Mouse (Mus musculus) hindbrain, postnatal 0 days (tissue): ENCODE data around the gene Satb1. TPM values are rescaled to one million over a fixed set of nuclear protein-coding genes. Genes with fewer than 3 reads are reported as not detected.
A peak's percentile ranks its signal among the peaks of the same experiment; 100 is the strongest.

Source experiments
- ATAC-seq: fragments of 200-750 bp; cut with Nextera tagmentation; 2 replicates; pipeline ENCODE4 v1.8.0; 2017; ENCODE audit warnings: mild to moderate bottlenecking, moderate TSS enrichment, moderate library complexity
- DNase-seq: peaks from one replicate; pipeline ENCODE4 v3.0.0-alpha.2; 2015; ENCODE audit warnings: low spot score
- H3K27ac ChIP-seq: fragments of 300-500 bp; sonication (generic); 2 replicates; pipeline ENCODE4 v1.5.1; 2014; ENCODE audit warnings: mild to moderate bottlenecking
- H3K27me3 ChIP-seq: fragments of 300-500 bp; sonication (generic); 2 replicates; pipeline ENCODE4 v1.6.1; 2014; ENCODE audit warnings: low read length, mixed read lengths; ENCODE audit not compliant: insufficient read depth
- H3K36me3 ChIP-seq: fragments of 300-500 bp; sonication (generic); 2 replicates; pipeline ENCODE4 v1.6.1; 2014; ENCODE audit warnings: low read length, mixed read lengths; ENCODE audit not compliant: insufficient read depth
- H3K4me1 ChIP-seq: fragments of 300-500 bp; sonication (generic); 2 replicates; pipeline ENCODE4 v1.6.1; 2014; ENCODE audit warnings: antibody characterized with exemption, low read length, mixed read lengths; ENCODE audit not compliant: insufficient read depth
- H3K4me2 ChIP-seq: fragments of 300-500 bp; sonication (generic); 2 replicates; pipeline ENCODE4 v1.6.1; 2014; ENCODE audit warnings: low read depth, mild to moderate bottlenecking, low read length, moderate library complexity, mixed read lengths
- H3K4me3 ChIP-seq: fragments of 300-500 bp; sonication (generic); 2 replicates; pipeline ENCODE4 v1.5.1; 2014; ENCODE audit warnings: low read length
- H3K9ac ChIP-seq: fragments of 300-500 bp; sonication (generic); replicated peaks from 2 replicates; pipeline ENCODE4 v1.6.1; 2014; ENCODE audit warnings: mild to moderate bottlenecking, low read length, moderate library complexity, mixed read lengths
- H3K9me3 ChIP-seq: fragments of 300-500 bp; sonication (generic); 2 replicates; pipeline ENCODE4 v1.6.1; 2016; ENCODE audit warnings: low read length, mixed read lengths
- CTCF ChIP-seq: IDR thresholded peaks from 2 replicates; pipeline ENCODE4 v1.5.1; 2016; ENCODE audit warnings: antibody characterized with exemption, control low read depth, low read depth
- WGBS: fragments of 180-500 bp; shearing (Covaris S2); extraction: QIAGEN DNeasy Blood & Tissue Kit; methylation state at CpG from one replicate; pipeline ENCODE4 v1.1.7; 2014; 5-methylcytosine and 5-hydroxymethylcytosine counted together
- polyA plus RNA-seq: library from polyadenylated mRNA; unstranded; fragments of >200 nt; fragmentation: Nextera tagmentation; extraction: Ambion mirVana; gene quantifications from 2 replicates; pipeline ENCODE4 v1.2.1, GENCODE M21; 2015
- total RNA-seq: library from RNA; depleted of rRNA; stranded (reverse); fragments of >200 nt; gene quantifications from 2 replicates; pipeline ENCODE4 v1.2.3, GENCODE M21; 2014

The Satb1 gene
- total and polyA plus RNA-seq, 2 experiments from 2014 or later = 21.5 to 44.5 TPM

DNA sequence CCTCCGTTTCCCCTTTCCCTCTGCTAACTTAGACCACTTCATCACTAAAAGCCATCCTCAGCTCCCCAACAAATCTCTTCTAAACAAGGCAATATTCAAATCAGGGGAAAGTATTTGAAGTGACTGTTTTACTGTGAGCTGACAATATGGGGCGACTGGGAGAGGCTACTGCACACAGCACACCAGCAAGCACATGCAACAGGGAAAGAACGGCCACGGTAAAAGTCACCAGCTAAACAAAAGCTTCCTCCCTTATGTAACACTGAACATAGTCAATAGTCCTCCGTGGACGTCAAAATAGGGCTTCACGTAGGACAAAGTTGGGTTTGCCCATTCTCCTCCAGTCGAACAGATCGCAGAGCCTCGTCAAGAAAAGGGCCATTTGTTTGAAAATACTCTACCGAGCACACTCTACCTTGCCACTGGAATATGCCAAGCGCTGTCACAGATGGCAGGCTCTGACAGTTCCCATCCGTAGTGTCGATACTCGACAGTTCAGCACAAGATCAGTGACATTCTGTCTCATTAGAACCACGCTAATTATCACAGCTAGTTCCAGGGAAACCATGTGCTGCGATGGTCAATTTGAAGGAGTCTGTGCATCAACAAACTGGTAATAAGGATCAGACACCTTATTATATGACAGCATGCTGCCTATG lies 72.0 kb downstream of the Satb1 start:
- Histone ChIP-seq H3K36me3 (no peaks in the 10 kb centered on the region), H3K9ac (peak overlapping the region; percentile 38; the same call in 1 of the 2 replicates), H3K27ac (peak overlapping the region; percentile 12; the same call in 1 of the 2 replicates), H3K9me3 (no peaks in the 10 kb centered on the region), H3K4me2 (peak overlapping the region; percentile 56), H3K4me3 (peak overlapping the region; percentile 30), H3K27me3 (no peaks in the 10 kb centered on the region), H3K4me1 (no peaks in the 10 kb centered on the region)
- peak; percentile 82 for ATAC-seq
- peak; percentile 61 for DNase-seq
- no peak for TF ChIP-seq CTCF
- 40% methylated on average over 17 of the region's 17 CpGs for WGBS

DNA sequence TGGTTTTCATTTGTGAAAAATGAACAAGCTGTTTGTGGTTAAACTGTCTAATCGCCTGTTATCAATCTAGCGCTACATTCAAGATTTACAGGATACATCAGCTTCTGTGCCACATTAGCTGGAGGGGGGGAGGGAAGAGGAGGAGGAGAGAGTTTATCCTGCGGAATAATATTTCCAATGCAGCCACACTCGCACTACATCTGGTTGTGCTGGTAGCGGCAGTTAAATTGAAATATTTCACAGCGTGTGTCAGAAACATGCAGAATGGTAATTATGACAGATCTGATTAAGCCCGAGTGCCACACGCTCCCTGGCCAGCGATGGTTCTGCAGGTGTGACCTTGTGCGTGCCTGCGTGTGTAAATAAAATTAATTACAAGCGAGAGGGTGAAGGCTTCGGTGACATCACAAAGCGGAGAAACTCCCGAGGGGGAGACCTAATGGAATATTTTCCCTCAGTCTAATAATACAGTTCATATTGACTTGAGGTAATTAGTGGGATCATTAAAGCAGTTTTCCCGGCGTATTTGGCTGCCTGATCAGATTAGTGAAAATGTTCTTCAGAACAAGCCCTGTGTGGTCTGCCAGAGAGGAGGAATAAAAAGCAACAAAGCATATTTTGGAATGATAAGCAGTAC lies 72.7 kb downstream of the Satb1 start:
- DNase-seq (peak; percentile 52), ATAC-seq (peak; percentile 66)
- TF ChIP-seq CTCF = no peak
- Histone ChIP-seq H3K36me3 (no peaks in the 10 kb centered on the region), H3K4me2 (peak overlapping the region; percentile 56), H3K27me3 (no peaks in the 10 kb centered on the region), H3K9me3 (no peaks in the 10 kb centered on the region), H3K27ac (peak overlapping the region; percentile 12; the same call in 1 of the 2 replicates), H3K9ac (peak overlapping the region; percentile 38; the same call in 1 of the 2 replicates), H3K4me1 (no peaks in the 10 kb centered on the region), H3K4me3 (peak overlapping the region; percentile 30)
- 42% methylated on average over 17 of the region's 17 CpGs for WGBS

DNA sequence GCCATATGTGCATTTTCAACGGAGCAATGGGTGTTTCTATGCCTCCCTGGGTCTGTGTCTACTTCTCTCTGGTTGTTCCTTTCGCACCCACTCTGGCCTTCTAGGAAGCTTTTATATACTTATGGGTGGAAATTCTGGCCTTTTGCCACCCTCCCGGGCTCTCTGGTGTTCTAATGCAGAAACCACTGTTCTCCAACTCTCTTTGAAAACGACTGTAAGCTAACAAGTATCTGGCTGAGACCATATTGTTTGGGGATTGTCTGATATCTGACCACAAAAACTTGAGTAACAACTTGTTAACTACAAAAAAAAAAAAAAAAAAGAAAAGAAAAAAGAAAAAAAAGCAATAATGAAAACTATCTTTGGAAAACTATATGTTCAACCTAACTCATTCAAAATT lies 73.6 kb downstream of the Satb1 start:
- DNase-seq = no peak
- Histone ChIP-seq H3K27me3 (no peaks in the 10 kb centered on the region), H3K4me1 (no peaks in the 10 kb centered on the region), H3K9ac (no peak overlapping the region), H3K27ac (no peak overlapping the region), H3K36me3 (no peaks in the 10 kb centered on the region), H3K4me3 (no peak overlapping the region), H3K9me3 (no peaks in the 10 kb centered on the region), H3K4me2 (no peak overlapping the region)
- no peak for TF ChIP-seq CTCF
- WGBS = 64% methylated on average over 4 of the region's 4 CpGs
- no peak for ATAC-seq

DNA sequence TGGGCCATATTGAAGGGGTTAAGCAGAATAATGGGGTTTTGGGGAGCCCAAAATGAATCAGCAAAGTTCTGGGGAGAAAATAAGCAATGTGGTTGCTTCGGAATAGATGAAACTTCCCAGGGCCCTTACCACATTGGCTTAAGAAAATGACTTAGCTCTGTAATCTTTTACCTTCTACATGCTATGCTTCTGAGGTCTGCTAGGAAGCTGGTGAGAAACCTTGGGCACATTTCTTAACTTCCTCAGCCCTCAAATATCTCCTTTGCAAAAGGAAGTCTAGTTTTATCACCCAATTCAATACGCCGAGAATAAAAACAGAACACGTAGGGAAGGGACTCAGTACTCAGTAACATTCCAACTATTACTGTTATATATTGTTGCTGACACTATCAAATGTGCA lies 80.9 kb downstream of the Satb1 start:
- Histone ChIP-seq H3K27me3 (no peaks in the 10 kb centered on the region), H3K4me2 (no peak overlapping the region), H3K36me3 (no peaks in the 10 kb centered on the region), H3K9me3 (no peaks in the 10 kb centered on the region), H3K4me1 (no peaks in the 10 kb centered on the region; the same call in 1 of the 2 replicates), H3K4me3 (no peak overlapping the region), H3K9ac (no peak overlapping the region), H3K27ac (no peak overlapping the region)
- 94% methylated on average over 4 of the region's 4 CpGs for WGBS
- no peak for ATAC-seq
- no peak for DNase-seq
- no peak for TF ChIP-seq CTCF

DNA sequence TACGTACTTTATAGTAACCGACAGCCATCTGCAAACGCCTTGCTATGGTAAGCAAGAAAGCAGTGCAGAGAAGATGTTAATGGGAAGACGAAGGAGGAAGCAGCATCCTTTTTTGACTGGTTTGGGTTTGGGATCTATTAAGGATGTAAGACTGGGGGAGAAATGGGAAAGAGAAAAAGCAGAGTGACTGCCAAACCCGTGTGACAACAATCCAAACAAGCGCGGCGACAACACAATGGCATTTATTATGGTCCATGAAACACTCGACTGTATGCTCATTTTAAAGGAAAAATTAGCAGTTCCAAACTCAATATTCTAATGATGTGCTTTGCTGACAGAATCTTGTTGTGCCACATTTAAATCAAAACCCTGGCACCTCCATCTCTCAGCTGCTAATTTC lies 85.9 kb downstream of the Satb1 start:
- ATAC-seq (no peak), DNase-seq (no peak)
- Histone ChIP-seq H3K9ac (no peak overlapping the region), H3K4me2 (no peak overlapping the region), H3K36me3 (no peaks in the 10 kb centered on the region), H3K9me3 (no peaks in the 10 kb centered on the region), H3K4me1 (no peaks in the 10 kb centered on the region), H3K4me3 (no peak overlapping the region), H3K27me3 (no peaks in the 10 kb centered on the region), H3K27ac (no peak overlapping the region)
- no peak for TF ChIP-seq CTCF
- WGBS = 49% methylated on average over 9 of the region's 9 CpGs

DNA sequence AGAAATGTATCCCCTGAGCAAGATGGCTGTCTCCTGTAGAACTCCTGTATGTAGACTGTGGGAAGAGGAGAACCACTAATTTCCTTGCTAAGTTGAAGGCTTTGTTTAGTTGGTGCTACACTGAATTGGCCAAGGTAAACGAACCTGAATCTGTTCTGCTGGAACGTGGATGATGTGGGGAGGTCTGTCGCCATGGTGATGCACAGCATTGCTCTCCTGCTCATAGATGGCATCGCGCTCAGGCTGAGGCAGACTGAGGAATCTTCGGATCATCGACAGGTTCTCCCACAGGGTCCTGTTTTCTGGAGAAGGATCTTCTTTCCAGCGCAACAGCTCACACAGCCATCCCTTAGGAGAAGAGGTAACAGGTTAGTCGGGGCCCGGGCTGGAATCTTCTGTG lies 90.6 kb downstream of the Satb1 start:
- ATAC-seq (peak; percentile 55; the same call in 1 of the 2 replicates), DNase-seq (peak; percentile 33)
- Histone ChIP-seq H3K9ac (no peak overlapping the region), H3K4me3 (no peak overlapping the region), H3K27me3 (no peaks in the 10 kb centered on the region), H3K4me2 (no peak overlapping the region), H3K27ac (no peak overlapping the region), H3K4me1 (no peaks in the 10 kb centered on the region), H3K36me3 (0 out of 2 replicates have a peak, but pooled peaks cover 4% of the 10 kb centered on the region), H3K9me3 (no peaks in the 10 kb centered on the region)
- TF ChIP-seq CTCF = no peak
- 66% methylated on average over 10 of the region's 10 CpGs for WGBS

DNA sequence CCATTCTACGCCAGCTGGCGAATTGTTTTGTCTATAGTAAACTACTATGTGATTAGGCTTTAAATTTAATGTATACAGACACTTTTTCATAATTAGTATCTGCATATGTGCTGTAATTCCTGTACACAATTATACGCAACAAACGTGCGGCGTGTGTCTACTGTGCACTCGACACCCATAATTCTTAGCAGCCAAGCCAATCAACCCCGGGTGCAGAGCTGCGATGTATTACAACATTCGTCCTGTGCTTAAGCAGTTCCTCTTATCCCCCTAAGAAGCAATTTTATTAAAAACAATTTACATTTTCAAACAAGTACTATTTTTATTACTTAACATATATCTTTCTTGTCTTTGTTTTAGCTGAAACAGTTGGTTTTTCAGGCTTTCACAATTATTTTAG lies 92.0 kb downstream of the Satb1 start:
- Histone ChIP-seq H3K27ac (no peak overlapping the region), H3K4me1 (no peaks in the 10 kb centered on the region), H3K27me3 (no peaks in the 10 kb centered on the region), H3K4me3 (no peak overlapping the region), H3K36me3 (0 out of 2 replicates have a peak, but pooled peaks cover 4% of the 10 kb centered on the region), H3K9ac (no peak overlapping the region), H3K9me3 (no peaks in the 10 kb centered on the region), H3K4me2 (no peak overlapping the region)
- no peak for DNase-seq
- no peak for ATAC-seq
- WGBS = 93% methylated on average over 10 of the region's 10 CpGs
- TF ChIP-seq CTCF = no peak
